Mouse (Mus musculus) C2C12 (cell line): ENCODE measurements at regions not wholly inside any gene's neighbourhood (a gene's known extent, or its start where the extent isn't known, plus 50 kb on each side); places are given as distances from the start of the nearest gene placed in this dataset.

Experiments
- CEBPB ChIP-seq: IDR thresholded peaks from one replicate; pipeline ENCODE4 v1.6.1; 2011; ENCODE audit warnings: low read depth, mild to moderate bottlenecking, control low read depth, moderate library complexity
- CTCF ChIP-seq: IDR thresholded peaks from one replicate; pipeline ENCODE4 v1.5.1; 2011; ENCODE audit not compliant: control insufficient read depth, insufficient read depth, insufficient read length
- MYOD1 ChIP-seq: IDR thresholded peaks from one replicate; pipeline ENCODE4 v1.6.1; 2011; ENCODE audit warnings: low read depth; ENCODE audit not compliant: control insufficient read depth, insufficient read length
- USF1 ChIP-seq: IDR thresholded peaks from one replicate; pipeline ENCODE4 v1.6.1; 2011; ENCODE audit warnings: low read depth, mild to moderate bottlenecking, control low read depth, moderate library complexity

GRCm38 (mm10) chr14:36328258-36328891, 233.7 kb downstream of the 4930474N05Rik start:
- TF ChIP-seq CTCF (no peak), USF1 (no peak), MYOD1 (no peak), CEBPB (no peak)
